Comparison of ENCODE assay signal across 8 mouse cellular contexts in genomic region chr8:114133510-114134362, GRCm38 (mm10). TPM values are rescaled to one million over a fixed set of nuclear protein-coding genes. Genes with fewer than 3 reads are reported as not detected.
DNase-seq lines count a peak whose midpoint lies in the region; TF ChIP-seq lines count a peak whose summit lies in the region.

Nudt7 (plus strand) TSS chr8:114133557.

- peak within 1 kb of the TSS; percentile 89 for H3K27ac ChIP-seq in left cerebral cortex, adult 2 months
- H3K27ac ChIP-seq in macrophage: peak within 1 kb of the TSS; percentile 69

- peak; percentile 79 for DNase-seq in adrenal gland, adult 18-20 months (ENCODE audit: low spot score in 2 of 2)
- peak; percentile 98 for DNase-seq in embryo, embryonic 10.5 days (ENCODE audit: low spot score)
- peak; percentile 78 for DNase-seq in gastrocnemius, postnatal 10 days
- DNase-seq in hindlimb bud, embryonic 11.5 days (ENCODE audit: extremely low spot score, low read depth, low spot score): peak; percentile 88
- DNase-seq in left cerebral cortex, adult 2 months (ENCODE audit: extremely low spot score in 1 of 2, low spot score in 2 of 2): peak; percentile 75 to 85
- peak; percentile 91 for DNase-seq in right cerebral cortex, adult 18-20 months
- DNase-seq in urinary bladder, adult 2 months (ENCODE audit: low spot score): peak; percentile 62

- H3K79me2 ChIP-seq in macrophage (ENCODE audit: inconsistent target): no peaks in the 10 kb centered on the region

- H3K36me3 ChIP-seq in macrophage (ENCODE audit: inconsistent target): no peaks in the 10 kb centered on the region

- WGBS in macrophage (ENCODE audit: missing documents): 1% methylated on average over 23 of the region's 23 CpGs

- H3K4me3 ChIP-seq in left cerebral cortex, adult 2 months: peak within 1 kb of the TSS; percentile 57
- H3K4me3 ChIP-seq in macrophage (ENCODE audit: inconsistent target): peak within 1 kb of the TSS; percentile 76

- intact Hi-C loops in left cerebral cortex, adult 2 months (cut with DNase I): no loop called here

- peak; percentile 1 for TF ChIP-seq CTCF in left cerebral cortex, adult 2 months (IDR thresholded peaks at IDR 0.05)

RNA-seq across cellular contexts. Expression of gene Nudt7, which starts in this region (rescaled TPM):
- 100 to 1,000 TPM in 1 of 2 experiments, 10 to 100 TPM in 1; 49.9 to 102 TPM for total RNA-seq in adrenal gland, adult 18-20 months (2021)
- total RNA-seq in gastrocnemius, postnatal 10 days (2021): 10 to 100 TPM; 20.3 to 20.5 TPM
- total RNA-seq in left cerebral cortex, adult 2 months (2021): 1 to 10 TPM; 4.7 to 6.1 TPM
- total RNA-seq in macrophage (2018; cell fraction: chromatin; rRNA removed): 10 to 100 TPM in 10 of 26 experiments, 1 to 10 TPM in 15, under 1 TPM in 1; 0.91 to 29.6 (median 5.8) TPM
- total RNA-seq in macrophage (2018; cell fraction: cytosol; rRNA removed): 10 to 100 TPM in 12 of 26 experiments, 1 to 10 TPM in 14; 4.1 to 15.7 (median 9.8) TPM
- total RNA-seq in macrophage (2018; cell fraction: nucleus; rRNA removed): 10 to 100 TPM in 9 of 26 experiments, 1 to 10 TPM in 17; 1.4 to 17.4 (median 6.8) TPM
- 8.4 to 14.6 TPM (median 9.4 TPM) in 3 replicates for polyA plus RNA-seq in macrophage (2018)
- 19.5 and 24.5 TPM in 2 replicates for polyA plus RNA-seq in urinary bladder, adult 2 months (2012; rRNA removed)

Comparison
In these comparisons a context has a peak if more than half of its experiments do, and no peak if none do; other contexts are left out.
1. Peak in every context shown above with its lines: DNase-seq, H3K4me3 ChIP-seq and H3K27ac ChIP-seq.